Mouse (Mus musculus): ENCODE results near the gene Actl11. TPM values are rescaled to one million over a fixed set of nuclear protein-coding genes. Genes with fewer than 3 reads are reported as not detected.

The Actl11 gene
- polyA plus RNA-seq, 1 experiment from 2014 or later, result not detected

GRCm38 (mm10) chr9:107975399-107976386 lies 47.4 kb downstream of the Actl11 start, which contains the start of gene Uba7:
Gene Uba7 (plus strand): TSS chr9:107975505.
- no peak within 1 kb of the TSS for H3K4me2 ChIP-seq (ENCODE audit: low read length)
- 73% methylated on average over 12 of the region's 12 CpGs for WGBS
- 0 out of 2 replicates have a peak, but pooled peaks cover 2% of the 10 kb centered on the region for H3K36me3 ChIP-seq (ENCODE audit: control insufficient read depth, insufficient read depth, low read length)
- no peak within 1 kb of the TSS for H3K27ac ChIP-seq (ENCODE audit: low read length)
- H3K9me3 ChIP-seq (replicated peaks; ENCODE audit: control insufficient read depth, low read length, poor library complexity, severe bottlenecking), result no peaks in the 10 kb centered on the region
- H3K4me1 ChIP-seq (ENCODE audit: control insufficient read depth, insufficient read depth, low read length), result no peaks in the 10 kb centered on the region
- no peak within 1 kb of the TSS for H3K9ac ChIP-seq (ENCODE audit: low read depth, low read length)
- no peaks in the 10 kb centered on the region for H3K27me3 ChIP-seq (ENCODE audit: control insufficient read depth, insufficient read depth, low read depth, low read length)
- no peak within 1 kb of the TSS for H3K4me3 ChIP-seq (ENCODE audit: low read depth, low read length)
- no peak for ATAC-seq

DNA sequence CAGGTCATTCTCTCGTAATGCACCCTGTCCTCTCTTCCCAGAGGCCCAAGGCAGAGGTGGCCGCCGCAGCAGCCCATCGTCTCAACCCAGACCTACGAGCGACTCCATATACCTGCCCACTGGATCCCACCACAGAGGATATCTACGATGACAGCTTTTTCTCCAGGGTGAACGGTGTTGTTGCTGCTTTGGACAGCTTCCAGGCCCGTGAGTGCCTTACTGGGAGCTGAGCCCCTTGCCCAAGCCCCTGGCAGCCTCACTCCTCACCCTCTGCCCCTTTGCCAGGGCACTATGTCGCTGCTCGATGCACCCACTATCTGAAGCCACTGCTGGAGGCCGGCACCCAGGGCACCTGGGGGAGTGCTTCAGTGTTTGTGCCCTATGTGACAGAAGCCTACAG lies 50.5 kb downstream of the Actl11 start:
- no peak overlapping the region for H3K27ac ChIP-seq (ENCODE audit: low read length)
- WGBS, result 89% methylated on average over 12 of the region's 12 CpGs
- no peak overlapping the region for H3K4me3 ChIP-seq (ENCODE audit: low read depth, low read length)
- no peaks in the 10 kb centered on the region for H3K36me3 ChIP-seq (ENCODE audit: control insufficient read depth, insufficient read depth, low read length)
- no peak overlapping the region for H3K4me2 ChIP-seq (ENCODE audit: low read length)
- peaks cover under 1% of the 10 kb centered on the region; the same call in 1 of the 2 replicates for H3K27me3 ChIP-seq (ENCODE audit: control insufficient read depth, insufficient read depth, low read depth, low read length)
- peaks cover 2% of the 10 kb centered on the region; the same call in 1 of the 2 replicates for H3K4me1 ChIP-seq (ENCODE audit: control insufficient read depth, insufficient read depth, low read length)
- no peak overlapping the region for H3K9ac ChIP-seq (ENCODE audit: low read depth, low read length)
- H3K9me3 ChIP-seq (replicated peaks; ENCODE audit: control insufficient read depth, low read length, poor library complexity, severe bottlenecking), result no peaks in the 10 kb centered on the region
- no peak for ATAC-seq

Other genes starting within 250 kb of the Actl11 start
- gene Gnat1, start 248.8 kb upstream of the Actl11 start, polyA plus RNA-seq (2015; fragmentation: Nextera tagmentation; extraction: Ambion mirVana), result 1.6 and 2.2 TPM in 2 replicates
- gene Sema3f, start 218.0 kb upstream of the Actl11 start, polyA plus RNA-seq (2015; fragmentation: Nextera tagmentation; extraction: Ambion mirVana), result 16.6 and 19.2 TPM in 2 replicates
- gene Rbm5, start 157.5 kb upstream of the Actl11 start, polyA plus RNA-seq (2015; fragmentation: Nextera tagmentation; extraction: Ambion mirVana), result 239 and 270 TPM in 2 replicates
- gene Rbm6, start 55.2 kb upstream of the Actl11 start, polyA plus RNA-seq (2015; fragmentation: Nextera tagmentation; extraction: Ambion mirVana), result 95.5 and 113 TPM in 2 replicates
- gene Mon1a, start 40.3 kb upstream of the Actl11 start, polyA plus RNA-seq (2015; fragmentation: Nextera tagmentation; extraction: Ambion mirVana), result 23.3 and 23.4 TPM in 2 replicates
- gene Mst1r, start 21.6 kb upstream of the Actl11 start, polyA plus RNA-seq (2015; fragmentation: Nextera tagmentation; extraction: Ambion mirVana), result 1.4 and 2.6 TPM in 2 replicates
- gene Camkv, start 7.2 kb downstream of the Actl11 start, polyA plus RNA-seq (2015; fragmentation: Nextera tagmentation; extraction: Ambion mirVana), result 90.2 and 121 TPM in 2 replicates
- gene Traip, start 21.7 kb downstream of the Actl11 start, polyA plus RNA-seq (2015; fragmentation: Nextera tagmentation; extraction: Ambion mirVana), result 10.0 and 12.6 TPM in 2 replicates
- 3.7 and 4.7 TPM in 2 replicates for gene Uba7, start 47.0 kb downstream of the Actl11 start, polyA plus RNA-seq (2015; fragmentation: Nextera tagmentation; extraction: Ambion mirVana)
- 0.65 and 0.67 TPM in 2 replicates for gene Gm20661, start 54.6 kb downstream of the Actl11 start, polyA plus RNA-seq (2015; fragmentation: Nextera tagmentation; extraction: Ambion mirVana)
- 16.7 and 17.6 TPM in 2 replicates for gene Inka1, start 57.4 kb downstream of the Actl11 start, polyA plus RNA-seq (2015; fragmentation: Nextera tagmentation; extraction: Ambion mirVana)
- 1.2 and 1.4 TPM in 2 replicates for gene Cdhr4, start 64.0 kb downstream of the Actl11 start, polyA plus RNA-seq (2015; fragmentation: Nextera tagmentation; extraction: Ambion mirVana)
- 0.83 and 0.97 TPM in 2 replicates for gene Gm20662, start 67.9 kb downstream of the Actl11 start, polyA plus RNA-seq (2015; fragmentation: Nextera tagmentation; extraction: Ambion mirVana)
- gene Ip6k1, start 74.0 kb downstream of the Actl11 start, polyA plus RNA-seq (2015; fragmentation: Nextera tagmentation; extraction: Ambion mirVana), result 115 and 118 TPM in 2 replicates
- 19.8 and 22.8 TPM in 2 replicates for gene Gmppb, start 120.8 kb downstream of the Actl11 start, polyA plus RNA-seq (2015; fragmentation: Nextera tagmentation; extraction: Ambion mirVana)
- gene Amigo3, start 124.7 kb downstream of the Actl11 start, polyA plus RNA-seq (2015; fragmentation: Nextera tagmentation; extraction: Ambion mirVana), result 2.6 and 2.8 TPM in 2 replicates
- gene Mst1, start 152.0 kb downstream of the Actl11 start, polyA plus RNA-seq (2015; fragmentation: Nextera tagmentation; extraction: Ambion mirVana), result 0.09 TPM in 1 of 2 replicates, not detected in the other
- gene Rnf123, start 154.9 kb downstream of the Actl11 start, polyA plus RNA-seq (2015; fragmentation: Nextera tagmentation; extraction: Ambion mirVana), result 53.4 and 53.9 TPM in 2 replicates
- 46.0 and 50.8 TPM in 2 replicates for gene Apeh, start 166.1 kb downstream of the Actl11 start, polyA plus RNA-seq (2015; fragmentation: Nextera tagmentation; extraction: Ambion mirVana)

All from midbrain, embryonic 16.5 days (tissue).